Mouse (Mus musculus) spleen, postnatal 14 days (tissue): ENCODE results near the gene Gm6993.

ENCODE experiments used
- DNase-seq, 2 experiments: peaks; one replicate each; pipeline ENCODE4 v3.0.0; 2021 to 2022; ENCODE audit warnings: low spot score in 2 of 2

The Gm6993 gene

GRCm38 (mm10) chr12:31240470-31240869 is at the start of gene Gm6993:
Gm6993 (plus strand) TSS chr12:31240770.
- DNase-seq: no peak

- no peak for DNase-seq
Observed at GRCm38 (mm10) chr12:31191329-31191954, 49.1 kb upstream of the Gm6993 start.

DNA sequence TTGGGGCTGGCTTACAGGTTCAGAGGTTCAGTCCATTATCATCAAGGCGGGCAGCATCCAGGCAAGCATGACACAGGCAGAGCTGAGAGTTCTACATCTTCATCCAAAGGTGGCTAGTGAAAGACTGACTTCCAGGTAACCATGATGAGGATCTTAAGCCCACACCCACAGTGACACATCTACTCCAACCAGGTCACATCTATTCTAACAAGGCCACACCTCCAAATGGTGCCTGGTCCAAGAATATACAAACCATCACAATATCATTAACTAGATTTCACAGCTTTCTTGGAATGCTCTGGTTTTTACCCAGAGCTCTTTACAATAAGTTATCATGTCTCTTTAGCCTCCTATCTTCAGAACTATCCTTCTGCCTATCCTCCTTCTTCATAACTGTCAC is 38.1 kb upstream of the Gm6993 start:
- DNase-seq: no peak

- no peak for DNase-seq
Observed at GRCm38 (mm10) chr12:31203746-31204455, 36.7 kb upstream of the Gm6993 start.

DNA sequence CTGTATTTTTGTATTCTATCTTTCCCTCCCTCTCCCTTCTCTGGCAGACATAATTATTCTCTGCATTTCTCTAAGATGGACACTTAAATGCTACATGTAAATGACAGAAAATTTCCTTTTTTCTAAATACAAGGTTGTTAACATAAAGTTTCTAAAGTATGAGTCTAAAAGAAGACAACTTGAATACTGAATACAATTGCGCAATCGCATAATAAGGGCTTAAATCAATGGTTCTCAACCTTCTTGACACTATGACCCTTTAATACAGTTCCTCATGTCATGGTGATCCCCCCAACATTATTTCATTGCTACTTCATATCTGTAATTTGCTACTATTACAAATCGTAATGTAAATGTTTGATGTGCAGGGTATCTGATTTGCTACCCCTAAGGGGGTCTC is 35.7 kb upstream of the Gm6993 start:
- DNase-seq: no peak

GRCm38 (mm10) chr12:31205983-31206633 is 34.5 kb upstream of the Gm6993 start:
- no peak for DNase-seq

GRCm38 (mm10) chr12:31208766-31209165 is 31.8 kb upstream of the Gm6993 start:
- DNase-seq: no peak

GRCm38 (mm10) chr12:31209377-31209805 is 31.2 kb upstream of the Gm6993 start:
- DNase-seq: no peak

DNA sequence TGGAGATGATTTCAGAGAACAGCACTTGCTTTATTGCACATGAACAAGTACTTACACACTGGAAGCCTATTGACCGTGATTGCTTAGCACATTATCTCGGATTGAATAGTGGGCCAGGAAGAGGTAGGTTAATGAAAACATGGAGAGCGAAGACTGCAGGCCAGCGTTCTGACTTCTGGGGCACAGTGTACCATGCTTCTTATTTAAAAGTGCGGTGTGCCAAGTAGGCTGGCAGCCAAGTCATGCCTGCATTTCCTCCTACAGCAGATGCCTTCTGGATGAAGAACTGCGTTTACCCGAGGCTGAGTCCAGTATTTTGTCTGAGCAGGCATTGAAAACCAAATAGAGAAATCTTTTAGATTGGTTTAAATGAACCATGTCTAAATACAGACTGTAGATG is 27.0 kb upstream of the Gm6993 start:
- DNase-seq: no peak

- no peak for DNase-seq
Observed at GRCm38 (mm10) chr12:31215003-31215402, 25.6 kb upstream of the Gm6993 start.

GRCm38 (mm10) chr12:31217232-31217631 is 23.3 kb upstream of the Gm6993 start:
- DNase-seq: no peak

DNA sequence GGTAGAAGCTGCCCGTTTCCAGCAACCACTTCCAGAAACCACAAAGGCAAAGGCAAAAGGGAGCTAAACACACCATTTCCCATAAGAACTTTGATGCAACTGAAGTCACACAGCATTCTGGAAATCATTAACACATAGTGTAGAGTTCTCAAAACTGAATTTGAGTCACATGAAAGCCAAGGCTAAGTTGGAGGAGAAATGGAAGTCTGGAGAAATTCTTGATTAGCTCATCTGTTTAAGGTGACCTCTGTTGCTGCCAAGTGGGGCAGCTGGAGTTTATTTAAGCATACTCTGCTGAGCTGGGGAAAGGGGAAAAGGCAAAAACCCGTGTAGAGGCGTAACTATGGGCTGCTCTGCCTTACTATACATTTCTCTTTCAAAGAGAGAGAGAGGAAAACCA is 21.8 kb upstream of the Gm6993 start:
- no peak for DNase-seq

DNA sequence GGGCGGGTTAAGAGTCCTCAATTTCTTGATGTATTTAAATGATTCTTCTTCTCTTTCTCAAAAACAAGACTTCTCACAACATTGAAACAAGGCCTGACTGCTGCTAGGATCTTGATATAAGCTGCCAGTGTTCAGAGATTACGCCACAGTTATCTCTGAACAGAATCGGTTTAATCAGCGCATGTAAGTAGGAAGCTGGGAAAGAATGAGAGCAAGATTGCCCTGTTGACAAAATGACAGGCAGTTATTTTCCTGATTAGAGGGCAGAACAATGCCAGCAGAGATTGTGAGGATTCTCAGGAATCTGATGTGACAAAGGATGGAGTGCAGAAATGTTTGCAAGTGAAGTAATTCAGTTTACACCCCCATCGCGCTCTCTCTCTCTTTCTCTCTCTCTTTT is 19.0 kb upstream of the Gm6993 start:
- no peak for DNase-seq

DNA sequence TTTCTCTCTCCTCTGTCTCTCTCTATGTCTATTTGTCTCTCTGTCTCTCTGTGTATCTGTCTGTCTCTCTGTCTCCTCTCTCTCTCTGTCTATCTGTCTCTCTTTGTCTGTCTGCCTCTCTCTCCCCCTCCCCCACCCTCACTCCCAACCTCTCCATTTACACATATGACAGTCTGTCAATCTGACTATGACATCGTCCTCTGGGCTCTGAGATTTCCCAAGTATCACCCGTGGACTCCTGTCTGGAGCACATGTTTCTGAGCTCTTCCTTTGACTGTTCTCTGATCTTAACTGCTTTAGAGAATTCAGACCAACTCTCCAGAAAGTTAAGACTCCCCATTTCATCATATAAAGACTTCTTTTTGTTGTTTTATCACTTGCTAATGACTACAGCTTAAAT is 18.3 kb upstream of the Gm6993 start:
- DNase-seq: no peak

GRCm38 (mm10) chr12:31222741-31223140 is 17.8 kb upstream of the Gm6993 start:
- DNase-seq: no peak

- no peak for DNase-seq
Observed at GRCm38 (mm10) chr12:31225451-31225850, 15.1 kb upstream of the Gm6993 start.

- no peak for DNase-seq
Observed at GRCm38 (mm10) chr12:31227167-31227566, 13.4 kb upstream of the Gm6993 start.

DNA sequence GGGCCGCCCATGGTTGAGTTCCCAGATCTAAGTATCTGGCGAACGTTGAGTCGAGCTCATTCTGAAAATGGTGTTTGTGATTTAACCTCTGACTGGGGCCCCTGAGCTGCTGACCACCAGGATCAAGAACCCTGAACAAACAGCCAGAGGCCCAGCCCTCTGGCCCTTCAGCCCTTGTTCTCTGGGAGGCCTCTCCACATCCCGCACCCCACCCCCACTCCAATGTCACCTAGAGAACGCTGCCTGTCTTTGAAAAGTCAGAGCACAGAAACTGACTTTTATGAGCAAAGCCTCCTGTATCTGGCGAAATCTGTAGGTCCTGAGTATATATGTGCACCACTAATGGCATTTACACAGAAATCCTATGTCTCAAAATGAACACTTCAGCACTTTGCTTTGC is 11.7 kb upstream of the Gm6993 start:
- no peak for DNase-seq

GRCm38 (mm10) chr12:31232635-31233034 is 7.9 kb upstream of the Gm6993 start:
- DNase-seq: no peak

- no peak for DNase-seq
Observed at GRCm38 (mm10) chr12:31235018-31235417, 5.6 kb upstream of the Gm6993 start.

- no peak for DNase-seq
Observed at GRCm38 (mm10) chr12:31236861-31237595, 3.5 kb upstream of the Gm6993 start.

- no peak for DNase-seq
Observed at GRCm38 (mm10) chr12:31239031-31239583, 1.5 kb upstream of the Gm6993 start.
